Mouse (Mus musculus): ENCODE data around the gene Gadd45g. TPM values are rescaled to one million over a fixed set of nuclear protein-coding genes. Genes with fewer than 3 reads are reported as not detected.

The Gadd45g gene
- polyA plus RNA-seq, 2 experiments, result 43.2 to 51.5 TPM

DNA sequence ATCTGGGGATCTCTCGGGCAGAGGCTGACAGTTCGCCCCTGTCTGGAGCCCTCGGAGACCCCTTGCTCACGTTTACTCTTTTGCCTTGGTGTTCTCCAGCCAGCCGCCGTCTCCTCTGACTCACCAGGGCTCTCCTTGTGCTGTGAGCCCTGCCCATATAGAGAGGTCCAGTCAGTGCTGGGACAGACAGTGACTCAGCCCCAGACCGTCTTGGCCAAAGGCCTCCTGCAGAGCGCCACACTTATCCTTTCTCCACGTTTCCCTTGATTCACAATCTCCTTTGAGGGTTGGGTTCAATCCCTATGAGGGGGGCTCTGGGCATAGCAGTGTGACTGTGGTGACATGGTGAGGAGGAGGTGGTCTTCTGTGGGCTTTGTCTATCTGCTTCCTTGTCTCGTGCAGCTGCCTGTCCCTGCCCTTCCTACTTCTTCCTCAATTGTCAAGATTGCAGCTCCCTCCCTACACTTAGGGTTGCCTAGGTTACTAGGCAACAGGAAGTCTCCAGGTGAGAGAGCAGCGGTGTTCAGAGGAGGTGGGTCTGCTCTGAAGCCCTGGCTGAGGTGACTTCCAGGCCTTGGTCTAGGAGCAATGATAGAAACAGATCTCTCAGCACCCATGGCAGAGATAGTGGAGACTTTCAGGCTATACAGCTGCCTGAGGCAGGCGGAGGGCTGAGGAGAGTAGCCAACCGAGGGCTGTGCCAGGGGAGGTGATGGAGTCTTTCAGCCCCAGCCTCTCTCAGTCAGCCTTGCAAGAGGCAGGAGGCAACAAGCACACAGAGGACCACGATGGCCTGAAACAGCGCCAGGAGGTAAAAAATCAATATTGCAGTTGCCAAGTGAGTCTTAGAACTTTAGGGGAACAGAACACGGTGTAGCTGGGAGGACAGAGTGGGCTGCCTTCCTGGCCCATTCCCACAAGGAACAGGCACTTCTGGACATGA, 7.1 kb downstream of the Gadd45g start:
- DNase-seq (ENCODE audit: low spot score) (no peak), ATAC-seq (ENCODE audit: low FRiP score, low read depth) (no peak)
- H3K9me3 ChIP-seq (ENCODE audit: control insufficient read depth, low read length), result no peaks in the 10 kb centered on the region
- 30% methylated on average over 16 of the region's 16 CpGs for WGBS
- TF ChIP-seq POLR2A (IDR thresholded peaks at IDR 0.05; ENCODE audit: borderline replicate concordance, extremely low read depth, insufficient read depth, insufficient read length), result no peak
- H3K27ac ChIP-seq (replicated peaks; ENCODE audit: low read depth, low read length), result no peak overlapping the region
- no peak overlapping the region for H3K9ac ChIP-seq (ENCODE audit: low read depth, low read length, severe bottlenecking)
- no peak overlapping the region for H3K4me3 ChIP-seq (replicated peaks; ENCODE audit: low read length)
- no peaks in the 10 kb centered on the region for H3K36me3 ChIP-seq (ENCODE audit: control insufficient read depth, insufficient read depth, low read length)
- H3K27me3 ChIP-seq (ENCODE audit: control insufficient read depth, insufficient read depth, low read length), result no peaks in the 10 kb centered on the region
- H3K4me2 ChIP-seq (replicated peaks; ENCODE audit: low read depth, low read length, severe bottlenecking), result no peak overlapping the region
- H3K4me1 ChIP-seq (ENCODE audit: control insufficient read depth, insufficient read depth, low read length), result peaks cover 36% of the 10 kb centered on the region

DNA sequence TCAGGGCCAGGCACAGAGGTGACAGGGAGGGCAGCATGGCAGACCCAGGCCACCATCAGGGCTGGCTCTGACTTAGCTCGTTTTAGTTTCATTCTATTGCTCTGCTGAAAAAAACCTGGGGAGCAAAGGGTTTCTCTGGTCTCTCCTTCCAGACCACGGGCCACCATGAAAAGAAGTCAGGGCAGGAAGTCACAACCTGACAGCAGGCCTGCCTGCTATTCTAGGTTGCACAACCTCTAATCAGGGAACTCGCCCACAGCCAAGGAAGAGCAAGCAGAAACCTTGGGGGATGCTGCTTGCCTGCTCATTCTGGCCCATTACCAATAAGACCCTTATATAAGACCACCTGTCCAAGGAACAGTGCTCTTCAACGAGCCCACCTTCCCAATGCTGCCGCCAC, 9.1 kb downstream of the Gadd45g start:
- Histone ChIP-seq H3K36me3 (ENCODE audit: control insufficient read depth, insufficient read depth, low read length) (no peaks in the 10 kb centered on the region), H3K4me1 (ENCODE audit: control insufficient read depth, insufficient read depth, low read length) (peaks cover 22% of the 10 kb centered on the region), H3K9ac (ENCODE audit: low read depth, low read length, severe bottlenecking) (no peak overlapping the region), H3K27me3 (ENCODE audit: control insufficient read depth, insufficient read depth, low read length) (no peaks in the 10 kb centered on the region), H3K9me3 (ENCODE audit: control insufficient read depth, low read length) (no peaks in the 10 kb centered on the region), H3K4me2 (replicated peaks; ENCODE audit: low read depth, low read length, severe bottlenecking) (no peak overlapping the region), H3K4me3 (replicated peaks; ENCODE audit: low read length) (no peak overlapping the region), H3K27ac (replicated peaks; ENCODE audit: low read depth, low read length) (no peak overlapping the region)
- DNase-seq (ENCODE audit: low spot score) (no peak), ATAC-seq (ENCODE audit: low FRiP score, low read depth) (no peak)
- TF ChIP-seq POLR2A (IDR thresholded peaks at IDR 0.05; ENCODE audit: borderline replicate concordance, extremely low read depth, insufficient read depth, insufficient read length), result no peak
- 69% methylated on average over 5 of the region's 5 CpGs for WGBS

DNA sequence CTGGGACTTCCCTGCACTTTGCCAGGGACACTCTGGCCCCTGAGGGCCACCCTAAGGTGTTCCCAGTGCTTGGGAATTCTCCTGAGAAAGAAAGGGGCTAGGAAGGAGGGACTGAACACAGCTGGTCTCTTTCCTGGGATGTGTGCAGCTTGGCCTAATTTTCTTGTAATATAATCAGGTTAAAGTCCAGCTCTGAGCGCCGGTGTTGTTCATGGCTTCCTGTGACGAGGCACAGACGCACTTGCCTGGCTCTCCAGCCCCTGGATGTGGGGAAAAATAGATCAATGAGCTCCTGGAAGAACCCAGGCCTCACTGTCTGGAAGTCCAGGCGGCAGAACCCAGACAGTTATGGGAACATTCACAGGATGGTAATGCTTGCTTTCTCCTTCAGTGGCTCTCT, 10.7 kb downstream of the Gadd45g start:
- no peaks in the 10 kb centered on the region for H3K27me3 ChIP-seq (ENCODE audit: control insufficient read depth, insufficient read depth, low read length)
- no peak for TF ChIP-seq POLR2A (IDR thresholded peaks at IDR 0.05; ENCODE audit: borderline replicate concordance, extremely low read depth, insufficient read depth, insufficient read length)
- 32% methylated on average over 5 of the region's 5 CpGs for WGBS
- no peak overlapping the region for H3K4me3 ChIP-seq (replicated peaks; ENCODE audit: low read length)
- no peak for DNase-seq (ENCODE audit: low spot score)
- ATAC-seq (ENCODE audit: low FRiP score, low read depth), result no peak
- no peak overlapping the region for H3K27ac ChIP-seq (replicated peaks; ENCODE audit: low read depth, low read length)
- no peak overlapping the region for H3K4me2 ChIP-seq (replicated peaks; ENCODE audit: low read depth, low read length, severe bottlenecking)
- H3K4me1 ChIP-seq (ENCODE audit: control insufficient read depth, insufficient read depth, low read length), result peaks cover 16% of the 10 kb centered on the region
- H3K9me3 ChIP-seq (ENCODE audit: control insufficient read depth, low read length), result no peaks in the 10 kb centered on the region
- H3K36me3 ChIP-seq (ENCODE audit: control insufficient read depth, insufficient read depth, low read length), result no peaks in the 10 kb centered on the region
- no peak overlapping the region for H3K9ac ChIP-seq (ENCODE audit: low read depth, low read length, severe bottlenecking)

DNA sequence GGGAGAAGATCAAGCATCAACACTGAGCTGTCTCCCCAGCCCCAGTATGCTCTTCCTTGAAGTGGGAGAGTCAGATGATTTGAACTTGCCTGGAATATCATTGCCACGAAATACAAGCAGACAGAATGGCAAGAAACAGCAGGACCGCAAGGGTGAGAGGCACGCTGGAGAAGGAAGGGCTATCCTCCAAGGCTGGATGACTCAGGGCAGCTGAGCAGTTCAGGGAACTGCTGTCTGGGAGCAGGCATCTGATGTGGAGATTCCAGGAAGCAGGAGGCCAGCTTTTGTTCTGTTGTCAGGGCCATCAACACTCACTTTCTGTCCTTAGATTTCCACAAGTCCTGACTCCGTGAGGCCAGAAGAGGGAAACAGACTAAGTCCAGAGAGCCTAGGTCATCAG, 12.0 kb downstream of the Gadd45g start:
- H3K27ac ChIP-seq (replicated peaks; ENCODE audit: low read depth, low read length), result no peak overlapping the region
- no peak overlapping the region for H3K9ac ChIP-seq (ENCODE audit: low read depth, low read length, severe bottlenecking)
- H3K4me1 ChIP-seq (ENCODE audit: control insufficient read depth, insufficient read depth, low read length), result peaks cover 7% of the 10 kb centered on the region
- no peaks in the 10 kb centered on the region for H3K9me3 ChIP-seq (ENCODE audit: control insufficient read depth, low read length)
- H3K36me3 ChIP-seq (ENCODE audit: control insufficient read depth, insufficient read depth, low read length), result no peaks in the 10 kb centered on the region
- TF ChIP-seq POLR2A (IDR thresholded peaks at IDR 0.05; ENCODE audit: borderline replicate concordance, extremely low read depth, insufficient read depth, insufficient read length), result no peak
- no peak overlapping the region for H3K4me3 ChIP-seq (replicated peaks; ENCODE audit: low read length)
- H3K4me2 ChIP-seq (replicated peaks; ENCODE audit: low read depth, low read length, severe bottlenecking), result no peak overlapping the region
- ATAC-seq (ENCODE audit: low FRiP score, low read depth) (no peak), DNase-seq (ENCODE audit: low spot score) (no peak)
- WGBS, result 62% methylated on average over 4 of the region's 4 CpGs
- no peaks in the 10 kb centered on the region for H3K27me3 ChIP-seq (ENCODE audit: control insufficient read depth, insufficient read depth, low read length)

DNA sequence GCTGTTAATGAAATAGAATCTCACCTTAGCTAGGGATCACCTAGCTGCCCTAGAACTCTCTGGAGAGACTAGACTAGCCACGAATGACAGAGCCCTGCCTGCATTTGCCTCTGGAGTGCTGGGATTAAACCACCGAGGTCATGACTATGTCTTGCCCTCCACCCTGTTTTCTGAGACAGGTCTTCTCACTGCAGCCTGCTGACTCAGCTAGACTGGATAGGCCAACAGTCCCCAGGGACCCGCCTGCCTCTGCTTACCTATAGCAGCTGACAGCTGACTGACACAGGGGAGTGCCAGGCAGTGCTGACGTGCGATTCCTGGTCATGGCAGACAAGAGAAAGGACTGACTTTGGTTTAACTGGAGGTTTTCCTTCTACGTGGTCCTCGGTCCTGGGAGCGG, 12.7 kb downstream of the Gadd45g start:
- H3K27me3 ChIP-seq (ENCODE audit: control insufficient read depth, insufficient read depth, low read length), result no peaks in the 10 kb centered on the region
- ATAC-seq (ENCODE audit: low FRiP score, low read depth) (no peak), DNase-seq (ENCODE audit: low spot score) (no peak)
- no peak overlapping the region for H3K9ac ChIP-seq (ENCODE audit: low read depth, low read length, severe bottlenecking)
- H3K9me3 ChIP-seq (ENCODE audit: control insufficient read depth, low read length), result no peaks in the 10 kb centered on the region
- no peaks in the 10 kb centered on the region for H3K4me1 ChIP-seq (ENCODE audit: control insufficient read depth, insufficient read depth, low read length)
- H3K27ac ChIP-seq (replicated peaks; ENCODE audit: low read depth, low read length), result no peak overlapping the region
- H3K36me3 ChIP-seq (ENCODE audit: control insufficient read depth, insufficient read depth, low read length), result no peaks in the 10 kb centered on the region
- 77% methylated on average over 8 of the region's 8 CpGs for WGBS
- H3K4me3 ChIP-seq (replicated peaks; ENCODE audit: low read length), result no peak overlapping the region
- TF ChIP-seq POLR2A (IDR thresholded peaks at IDR 0.05; ENCODE audit: borderline replicate concordance, extremely low read depth, insufficient read depth, insufficient read length), result no peak
- no peak overlapping the region for H3K4me2 ChIP-seq (replicated peaks; ENCODE audit: low read depth, low read length, severe bottlenecking)

All from limb, embryonic 14.5 days (tissue).